Mouse (Mus musculus) heart, postnatal 0 days (tissue): ENCODE results near the gene Olfr223.

Experiments used
- CTCF ChIP-seq: IDR thresholded peaks from 2 replicates; pipeline ENCODE4 v1.5.1; 2016; ENCODE audit warnings: antibody characterized with exemption, control low read depth, low read depth
- EP300 ChIP-seq: IDR thresholded peaks from 2 replicates; pipeline ENCODE4 v1.6.1; 2016; ENCODE audit warnings: antibody characterized with exemption, low read depth

DNA sequence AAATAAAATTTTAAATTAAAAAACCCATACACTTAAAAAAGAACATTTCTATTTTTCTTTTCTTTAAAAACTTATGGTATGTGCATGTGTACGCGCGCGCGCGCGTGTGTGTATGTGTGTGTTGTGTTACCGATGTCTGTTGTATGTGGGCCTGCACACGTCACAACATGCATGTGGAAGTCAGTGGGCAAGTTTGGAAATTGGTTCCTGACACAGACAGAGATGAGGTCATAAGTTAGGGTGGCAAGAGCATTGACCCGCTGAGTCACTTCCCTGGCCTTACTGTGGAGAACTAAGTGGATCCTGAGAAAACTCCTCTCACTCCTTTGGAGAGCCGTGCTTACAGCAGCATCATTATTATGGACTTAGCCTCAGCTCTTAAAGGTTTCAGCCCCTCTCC lies 39.0 kb downstream of the Olfr223 start:
- TF ChIP-seq CTCF = no peak
- no peak for TF ChIP-seq EP300
